Mouse (Mus musculus) heart, embryonic 16.5 days (tissue): ENCODE data around the gene Sept1. TPM values are rescaled to one million over a fixed set of nuclear protein-coding genes. Genes with fewer than 3 reads are reported as not detected.

ENCODE experiments used
- ATAC-seq: fragments of 200-750 bp; cut with Nextera tagmentation; replicated peaks from 2 replicates; pipeline ENCODE4 v1.8.0; 2017; ENCODE audit warnings: moderate number of reproducible peaks; ENCODE audit not compliant: insufficient read depth, low FRiP score; ENCODE audit errors: extremely low read depth
- H3K27ac ChIP-seq: fragments of 300-500 bp; sonication (generic); 2 replicates; pipeline ENCODE4 v1.5.1; 2014; ENCODE audit warnings: mild to moderate bottlenecking, low read length, control low read depth, moderate library complexity
- H3K27me3 ChIP-seq: fragments of 300-500 bp; sonication (generic); 2 replicates; pipeline ENCODE4 v1.6.1; 2014; ENCODE audit warnings: low read length, mixed read lengths; ENCODE audit not compliant: control insufficient read depth, insufficient read depth
- H3K36me3 ChIP-seq: fragments of 300-500 bp; sonication (generic); 2 replicates; pipeline ENCODE4 v1.6.1; 2014; ENCODE audit not compliant: control insufficient read depth, insufficient read depth
- H3K4me1 ChIP-seq: fragments of 300-500 bp; sonication (generic); 2 replicates; pipeline ENCODE4 v1.6.1; 2014; ENCODE audit warnings: low read length, mixed read lengths; ENCODE audit not compliant: control insufficient read depth, insufficient read depth
- H3K4me2 ChIP-seq: fragments of 300-500 bp; sonication (generic); 2 replicates; pipeline ENCODE4 v1.6.1; 2014; ENCODE audit warnings: low read depth, mild to moderate bottlenecking, control low read depth, low read length
- H3K4me3 ChIP-seq: fragments of 300-500 bp; sonication (generic); 2 replicates; pipeline ENCODE4 v1.5.1; 2014; ENCODE audit warnings: mild to moderate bottlenecking, control low read depth, low read length
- H3K9ac ChIP-seq: fragments of 300-500 bp; sonication (generic); 2 replicates; pipeline ENCODE4 v1.6.1; 2014; ENCODE audit warnings: low read length, control low read depth
- H3K9me3 ChIP-seq: fragments of 300-500 bp; sonication (generic); replicated peaks from 2 replicates; pipeline ENCODE4 v1.6.1; 2016; ENCODE audit warnings: low read length; ENCODE audit not compliant: control insufficient read depth
- WGBS: fragments of 180-500 bp; shearing (Covaris S2); extraction: QIAGEN DNeasy Blood & Tissue Kit; methylation state at CpG from one replicate; pipeline ENCODE4 v1.1.7; 2014; 5-methylcytosine and 5-hydroxymethylcytosine counted together
- polyA plus RNA-seq: library from polyadenylated mRNA; unstranded; fragments of >200 nt; fragmentation: Nextera tagmentation; extraction: Ambion mirVana; gene quantifications from 2 replicates; pipeline ENCODE4 v1.2.1, GENCODE M21; 2015

Gene Sept1
- polyA plus RNA-seq, 1 experiment from 2014 or later, result 57.5 TPM

- H3K9me3 ChIP-seq, result peaks cover 4% of the 10 kb centered on the region
- H3K36me3 ChIP-seq, result peaks cover 16% of the 10 kb centered on the region
- WGBS, result 94% methylated on average over 15 of the region's 15 CpGs
- H3K27me3 ChIP-seq, result no peaks in the 10 kb centered on the region
- peak overlapping the region; percentile 82 for H3K4me3 ChIP-seq
- H3K27ac ChIP-seq, result no peak overlapping the region
- peak overlapping the region; percentile 92 for H3K4me2 ChIP-seq
- H3K4me1 ChIP-seq, result peaks cover 13% of the 10 kb centered on the region
- H3K9ac ChIP-seq, result 0 out of 2 replicates have a peak overlapping the region, but pooled peaks have one; percentile 91
- ATAC-seq, result no peak
Observed at GRCm38 (mm10) chr7:127272566-127272965, 39.6 kb upstream of the Sept1 start.

GRCm38 (mm10) chr7:127271093-127271492 lies 38.2 kb upstream of the Sept1 start:
- ATAC-seq, result no peak
- no peak overlapping the region for H3K9ac ChIP-seq
- H3K4me1 ChIP-seq, result peaks cover 13% of the 10 kb centered on the region
- no peak overlapping the region for H3K4me3 ChIP-seq
- 90% methylated on average over 4 of the region's 4 CpGs for WGBS
- H3K27ac ChIP-seq, result no peak overlapping the region
- H3K27me3 ChIP-seq, result no peaks in the 10 kb centered on the region
- peaks cover 16% of the 10 kb centered on the region for H3K36me3 ChIP-seq
- H3K4me2 ChIP-seq, result no peak overlapping the region
- H3K9me3 ChIP-seq, result peaks cover 4% of the 10 kb centered on the region

GRCm38 (mm10) chr7:127270666-127271065 lies 37.7 kb upstream of the Sept1 start:
- no peaks in the 10 kb centered on the region for H3K27me3 ChIP-seq
- no peak overlapping the region for H3K4me2 ChIP-seq
- 91% methylated on average over 5 of the region's 5 CpGs for WGBS
- H3K9ac ChIP-seq, result no peak overlapping the region
- no peak overlapping the region for H3K27ac ChIP-seq
- peaks cover 13% of the 10 kb centered on the region for H3K4me1 ChIP-seq
- no peak for ATAC-seq
- H3K9me3 ChIP-seq, result peaks cover 4% of the 10 kb centered on the region
- peaks cover 16% of the 10 kb centered on the region for H3K36me3 ChIP-seq
- H3K4me3 ChIP-seq, result no peak overlapping the region

- Histone ChIP-seq H3K27me3 (no peaks in the 10 kb centered on the region), H3K36me3 (peaks cover 16% of the 10 kb centered on the region), H3K27ac (no peak overlapping the region), H3K4me2 (no peak overlapping the region), H3K4me3 (no peak overlapping the region), H3K9me3 (peaks cover 4% of the 10 kb centered on the region), H3K4me1 (peaks cover 13% of the 10 kb centered on the region), H3K9ac (no peak overlapping the region)
- 91% methylated on average over 2 of the region's 2 CpGs for WGBS
- ATAC-seq, result no peak
Observed at GRCm38 (mm10) chr7:127270256-127270655, 37.3 kb upstream of the Sept1 start.

GRCm38 (mm10) chr7:127263526-127263925 lies 30.6 kb upstream of the Sept1 start:
- no peak overlapping the region for H3K27ac ChIP-seq
- H3K9me3 ChIP-seq, result peaks cover 7% of the 10 kb centered on the region
- no peak for ATAC-seq
- H3K4me3 ChIP-seq, result no peak overlapping the region
- H3K9ac ChIP-seq, result no peak overlapping the region
- no peaks in the 10 kb centered on the region for H3K36me3 ChIP-seq
- no peaks in the 10 kb centered on the region for H3K27me3 ChIP-seq
- WGBS, result 90% methylated on average over 3 of the region's 3 CpGs
- peaks cover 4% of the 10 kb centered on the region; the same call in 1 of the 2 replicates for H3K4me1 ChIP-seq
- no peak overlapping the region for H3K4me2 ChIP-seq

GRCm38 (mm10) chr7:127262218-127262961 lies 29.5 kb upstream of the Sept1 start:
- H3K4me3 ChIP-seq, result no peak overlapping the region
- WGBS, result 72% methylated on average over 10 of the region's 10 CpGs
- peaks cover 4% of the 10 kb centered on the region; the same call in 1 of the 2 replicates for H3K4me1 ChIP-seq
- H3K36me3 ChIP-seq, result no peaks in the 10 kb centered on the region
- H3K27ac ChIP-seq, result no peak overlapping the region
- H3K9me3 ChIP-seq, result peaks cover 3% of the 10 kb centered on the region; the same call in 1 of the 2 replicates
- H3K4me2 ChIP-seq, result no peak overlapping the region
- no peak for ATAC-seq
- no peak overlapping the region for H3K9ac ChIP-seq
- no peaks in the 10 kb centered on the region for H3K27me3 ChIP-seq

- Histone ChIP-seq H3K36me3 (no peaks in the 10 kb centered on the region), H3K4me2 (peak within 1 kb of the TSS; percentile 87), H3K9ac (peak within 1 kb of the TSS; percentile 84), H3K4me1 (peaks cover 4% of the 10 kb centered on the region; the same call in 1 of the 2 replicates), H3K9me3 (peaks cover 3% of the 10 kb centered on the region; the same call in 1 of the 2 replicates), H3K27me3 (no peaks in the 10 kb centered on the region), H3K27ac (0 out of 2 replicates have a peak within 1 kb of the TSS, but pooled peaks have one; percentile 41), H3K4me3 (peak within 1 kb of the TSS; percentile 80)
- peak; percentile 99 for ATAC-seq
- WGBS, result under 1% methylated on average over 50 of the region's 50 CpGs
Observed at GRCm38 (mm10) chr7:127260309-127261111, 27.6 kb upstream of the Sept1 start, which contains the start of gene Dctpp1. TSS of gene Dctpp1 (minus strand) at chr7:127260709.

GRCm38 (mm10) chr7:127259186-127259905 lies 26.4 kb upstream of the Sept1 start:
- Histone ChIP-seq H3K27me3 (no peaks in the 10 kb centered on the region), H3K9ac (no peak overlapping the region), H3K4me2 (peak overlapping the region; percentile 87), H3K9me3 (peaks cover 3% of the 10 kb centered on the region; the same call in 1 of the 2 replicates), H3K4me1 (peaks cover 11% of the 10 kb centered on the region), H3K4me3 (peak overlapping the region; percentile 80), H3K36me3 (no peaks in the 10 kb centered on the region), H3K27ac (no peak overlapping the region)
- no peak for ATAC-seq
- WGBS, result 70% methylated on average over 8 of the region's 8 CpGs
